Mouse (Mus musculus): ENCODE results near the gene Dgki. TPM values are rescaled to one million over a fixed set of nuclear protein-coding genes. Genes with fewer than 3 reads are reported as not detected.
"Not testable (repeated sequence)": the region's sequence is repeated elsewhere in the genome, so short reads cannot be mapped to it uniquely, and the experiment has no call there.

Dgki gene
- polyA plus RNA-seq, 1 experiment from 2014 or later: 1.2 TPM

DNA sequence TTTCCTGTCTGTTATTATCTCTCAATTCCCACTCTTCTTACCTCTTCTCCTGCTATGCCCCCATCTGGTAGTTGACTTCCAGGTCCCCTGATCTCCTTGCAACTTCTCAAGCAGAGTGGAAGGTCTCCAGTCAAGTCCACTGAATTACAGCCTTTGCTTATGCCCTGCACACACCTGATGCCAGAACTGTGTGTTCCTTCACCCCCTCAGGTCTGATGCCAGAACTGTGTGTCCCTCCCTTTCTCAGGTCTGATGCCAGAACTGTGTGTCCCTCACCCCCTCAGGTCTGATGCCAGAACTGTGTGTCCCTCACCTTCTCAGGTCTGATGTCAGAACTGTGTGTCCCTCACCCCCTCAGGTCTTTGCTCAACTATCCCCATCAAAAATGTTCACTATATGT is 161.2 kb downstream of the Dgki start:
- ATAC-seq (ENCODE audit: insufficient number of reproducible peaks, insufficient read depth, low FRiP score, low TSS enrichment): no peak
- Histone ChIP-seq H3K4me1 (peaks cover 10% of the 10 kb centered on the region), H3K4me3 (no peak overlapping the region), H3K36me3 (no peaks in the 10 kb centered on the region), H3K4me2 (replicated peaks) (no peak overlapping the region), H3K9me3 (no peaks in the 10 kb centered on the region), H3K27me3 (no peaks in the 10 kb centered on the region), H3K27ac (no peak overlapping the region), H3K9ac (no peak overlapping the region)

GRCm38 (mm10) chr6:37131257-37131656 is 168.7 kb downstream of the Dgki start:
- Histone ChIP-seq H3K9me3 (no peaks in the 10 kb centered on the region), H3K36me3 (no peaks in the 10 kb centered on the region), H3K4me1 (no peaks in the 10 kb centered on the region), H3K27ac (no peak overlapping the region), H3K27me3 (no peaks in the 10 kb centered on the region), H3K4me3 (no peak overlapping the region), H3K9ac (no peak overlapping the region), H3K4me2 (replicated peaks) (no peak overlapping the region)
- ATAC-seq (ENCODE audit: insufficient number of reproducible peaks, insufficient read depth, low FRiP score, low TSS enrichment): no peak
- WGBS: 88% methylated on average over 4 of the region's 4 CpGs

DNA sequence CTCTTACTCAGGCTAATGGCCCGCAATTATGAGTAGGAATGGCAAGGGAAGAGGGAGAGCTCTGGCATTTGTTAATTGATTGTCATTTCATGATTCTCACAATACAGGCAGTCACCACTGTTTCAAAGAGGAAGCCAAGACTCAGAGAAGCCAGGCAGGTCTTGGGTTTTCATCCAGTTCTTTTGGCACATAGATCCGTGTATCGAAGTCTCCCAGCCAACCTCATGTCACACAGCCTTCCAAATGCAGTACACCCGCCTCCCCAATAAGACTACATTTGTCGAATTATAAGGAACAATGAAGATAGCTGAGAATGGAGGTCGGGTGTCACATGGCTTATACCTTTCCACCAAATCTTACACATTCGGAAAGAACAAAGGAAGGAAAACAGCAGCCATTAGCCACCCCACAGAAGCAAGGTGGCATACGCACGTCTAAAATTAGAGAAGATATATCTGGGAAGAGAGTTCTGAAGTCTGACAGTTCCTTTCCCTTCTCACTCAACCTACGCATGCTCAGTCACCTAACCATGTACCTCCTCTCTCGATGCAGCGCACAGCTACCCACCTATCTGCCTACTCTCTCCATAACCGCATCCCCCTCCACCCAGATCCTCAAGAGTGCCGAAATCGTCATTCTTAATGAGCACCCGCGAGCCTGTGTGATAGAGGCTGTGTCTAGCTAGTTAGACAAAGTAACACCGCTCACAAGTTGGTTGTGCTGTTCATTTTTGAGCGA is 179.4 kb downstream of the Dgki start:
- no peak overlapping the region for H3K4me3 ChIP-seq
- H3K4me1 ChIP-seq: no peaks in the 10 kb centered on the region
- H3K36me3 ChIP-seq: no peaks in the 10 kb centered on the region
- WGBS: 91% methylated on average over 19 of the region's 19 CpGs
- no peaks in the 10 kb centered on the region for H3K27me3 ChIP-seq
- no peaks in the 10 kb centered on the region for H3K9me3 ChIP-seq
- ATAC-seq (ENCODE audit: insufficient number of reproducible peaks, insufficient read depth, low FRiP score, low TSS enrichment): no peak
- H3K4me2 ChIP-seq (replicated peaks): no peak overlapping the region
- H3K9ac ChIP-seq: no peak overlapping the region
- no peak overlapping the region for H3K27ac ChIP-seq

DNA sequence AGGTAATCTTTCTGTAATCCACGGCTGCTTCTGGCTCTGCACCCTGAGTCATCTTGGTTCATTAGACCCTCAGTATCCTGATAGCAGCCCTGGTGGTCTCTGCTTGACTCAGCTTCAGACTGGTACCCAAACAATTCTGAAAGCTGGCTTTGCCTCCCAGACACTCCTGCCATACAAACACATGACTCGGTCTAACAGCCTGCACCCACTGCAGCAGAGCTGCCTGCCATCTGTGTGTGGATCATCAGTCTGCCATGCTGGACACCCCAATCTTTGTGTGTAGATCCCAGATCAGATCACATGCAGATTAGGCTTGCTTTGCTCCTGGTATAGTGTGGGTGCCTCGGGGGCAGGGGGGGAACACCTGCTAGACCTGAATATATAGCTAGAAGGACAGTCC is 180.8 kb downstream of the Dgki start:
- whole genome bisulfite sequencing: 78% methylated on average over 3 of the region's 3 CpGs
- no peak for ATAC-seq (ENCODE audit: insufficient number of reproducible peaks, insufficient read depth, low FRiP score, low TSS enrichment)
- H3K9ac ChIP-seq: no peak overlapping the region
- no peaks in the 10 kb centered on the region for H3K27me3 ChIP-seq
- H3K4me1 ChIP-seq: no peaks in the 10 kb centered on the region
- no peak overlapping the region for H3K4me3 ChIP-seq
- H3K9me3 ChIP-seq: no peaks in the 10 kb centered on the region
- no peak overlapping the region for H3K27ac ChIP-seq
- no peaks in the 10 kb centered on the region for H3K36me3 ChIP-seq
- no peak overlapping the region for H3K4me2 ChIP-seq (replicated peaks)

DNA sequence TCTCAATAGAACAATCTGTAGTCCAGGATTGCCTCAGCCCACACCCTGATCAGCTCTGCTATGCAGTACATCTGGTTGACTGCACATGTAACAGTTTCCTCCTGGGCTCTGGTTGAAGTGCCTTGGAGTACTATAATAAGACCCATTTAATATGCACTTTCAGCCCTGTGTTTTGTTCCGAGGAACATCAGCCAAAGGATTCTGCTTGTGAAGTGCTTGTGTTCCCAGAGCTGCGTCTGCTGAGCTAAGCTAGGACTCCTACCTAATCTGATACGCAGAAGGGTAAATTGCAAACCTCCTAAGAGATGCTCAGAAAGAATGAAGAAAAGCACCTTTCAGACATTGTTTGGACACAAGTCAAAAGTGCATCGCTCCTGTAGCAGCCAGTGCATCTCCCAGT is 186.9 kb downstream of the Dgki start:
- Histone ChIP-seq H3K27ac (no peak overlapping the region), H3K27me3 (no peaks in the 10 kb centered on the region), H3K4me1 (no peaks in the 10 kb centered on the region), H3K4me2 (replicated peaks) (no peak overlapping the region), H3K9me3 (no peaks in the 10 kb centered on the region), H3K4me3 (no peak overlapping the region), H3K36me3 (no peaks in the 10 kb centered on the region), H3K9ac (no peak overlapping the region)
- 89% methylated on average over 4 of the region's 4 CpGs for WGBS
- ATAC-seq (ENCODE audit: insufficient number of reproducible peaks, insufficient read depth, low FRiP score, low TSS enrichment): no peak

DNA sequence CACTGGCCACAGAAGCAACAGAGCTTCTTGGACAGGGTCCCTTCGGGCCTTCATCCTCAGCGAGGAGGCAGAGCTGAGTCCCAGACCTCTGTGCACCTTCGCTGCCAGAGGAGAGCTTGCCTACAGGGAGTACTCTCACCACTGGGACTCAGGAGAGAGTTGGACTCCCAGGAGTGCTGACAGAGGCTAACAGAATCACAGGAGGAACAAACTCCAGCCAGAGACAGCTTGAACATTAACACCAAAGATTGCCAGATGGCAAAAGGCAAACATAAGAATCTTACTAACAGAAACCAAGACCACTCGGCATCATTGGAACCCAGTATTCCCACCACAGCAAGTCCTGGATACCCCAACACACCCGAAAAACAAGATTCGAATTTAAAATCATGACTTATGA is 193.7 kb downstream of the Dgki start:
- H3K4me2 ChIP-seq (replicated peaks); ATAC-seq (ENCODE audit: insufficient number of reproducible peaks, insufficient read depth, low FRiP score, low TSS enrichment); H3K9me3 ChIP-seq; H3K4me3 ChIP-seq; H3K27ac ChIP-seq; H3K4me1 ChIP-seq; H3K9ac ChIP-seq; H3K36me3 ChIP-seq; H3K27me3 ChIP-seq: not testable (repeated sequence)
- 88% methylated on average over 6 of the region's 6 CpGs for WGBS

- Histone ChIP-seq H3K4me2 (replicated peaks) (no peak overlapping the region), H3K36me3 (no peaks in the 10 kb centered on the region), H3K9ac (no peak overlapping the region), H3K27ac (no peak overlapping the region), H3K9me3 (no peaks in the 10 kb centered on the region), H3K27me3 (no peaks in the 10 kb centered on the region), H3K4me1 (no peaks in the 10 kb centered on the region), H3K4me3 (no peak overlapping the region)
- 72% methylated on average over 5 of the region's 5 CpGs for WGBS
- ATAC-seq (ENCODE audit: insufficient number of reproducible peaks, insufficient read depth, low FRiP score, low TSS enrichment): no peak
These were observed 199.6 kb downstream of the Dgki start for GRCm38 (mm10) chr6:37100413-37100812.

- no peak overlapping the region for H3K4me3 ChIP-seq
- H3K9me3 ChIP-seq: no peaks in the 10 kb centered on the region
- 46% methylated on average over 18 of the region's 18 CpGs for WGBS
- no peaks in the 10 kb centered on the region for H3K27me3 ChIP-seq
- H3K27ac ChIP-seq: peak overlapping the region; percentile 37; the same call in 1 of the 2 replicates
- no peaks in the 10 kb centered on the region for H3K36me3 ChIP-seq
- H3K9ac ChIP-seq: no peak overlapping the region
- 0 out of 2 replicates have a peak, but pooled peaks have one; percentile 72 for ATAC-seq (ENCODE audit: insufficient number of reproducible peaks, insufficient read depth, low FRiP score, low TSS enrichment)
- no peak overlapping the region for H3K4me2 ChIP-seq (replicated peaks)
- no peaks in the 10 kb centered on the region for H3K4me1 ChIP-seq
These were observed 202.4 kb downstream of the Dgki start for GRCm38 (mm10) chr6:37097356-37098155.

- Histone ChIP-seq H3K4me2 (replicated peaks) (no peak overlapping the region), H3K27ac (peak overlapping the region; percentile 37; the same call in 1 of the 2 replicates), H3K9ac (no peak overlapping the region), H3K9me3 (no peaks in the 10 kb centered on the region), H3K4me1 (no peaks in the 10 kb centered on the region), H3K36me3 (no peaks in the 10 kb centered on the region), H3K4me3 (no peak overlapping the region), H3K27me3 (no peaks in the 10 kb centered on the region)
- WGBS: 44% methylated on average over 12 of the region's 12 CpGs
- ATAC-seq (ENCODE audit: insufficient number of reproducible peaks, insufficient read depth, low FRiP score, low TSS enrichment): 0 out of 2 replicates have a peak, but pooled peaks have one; percentile 28
These were observed 203.1 kb downstream of the Dgki start for GRCm38 (mm10) chr6:37096840-37097305.

DNA sequence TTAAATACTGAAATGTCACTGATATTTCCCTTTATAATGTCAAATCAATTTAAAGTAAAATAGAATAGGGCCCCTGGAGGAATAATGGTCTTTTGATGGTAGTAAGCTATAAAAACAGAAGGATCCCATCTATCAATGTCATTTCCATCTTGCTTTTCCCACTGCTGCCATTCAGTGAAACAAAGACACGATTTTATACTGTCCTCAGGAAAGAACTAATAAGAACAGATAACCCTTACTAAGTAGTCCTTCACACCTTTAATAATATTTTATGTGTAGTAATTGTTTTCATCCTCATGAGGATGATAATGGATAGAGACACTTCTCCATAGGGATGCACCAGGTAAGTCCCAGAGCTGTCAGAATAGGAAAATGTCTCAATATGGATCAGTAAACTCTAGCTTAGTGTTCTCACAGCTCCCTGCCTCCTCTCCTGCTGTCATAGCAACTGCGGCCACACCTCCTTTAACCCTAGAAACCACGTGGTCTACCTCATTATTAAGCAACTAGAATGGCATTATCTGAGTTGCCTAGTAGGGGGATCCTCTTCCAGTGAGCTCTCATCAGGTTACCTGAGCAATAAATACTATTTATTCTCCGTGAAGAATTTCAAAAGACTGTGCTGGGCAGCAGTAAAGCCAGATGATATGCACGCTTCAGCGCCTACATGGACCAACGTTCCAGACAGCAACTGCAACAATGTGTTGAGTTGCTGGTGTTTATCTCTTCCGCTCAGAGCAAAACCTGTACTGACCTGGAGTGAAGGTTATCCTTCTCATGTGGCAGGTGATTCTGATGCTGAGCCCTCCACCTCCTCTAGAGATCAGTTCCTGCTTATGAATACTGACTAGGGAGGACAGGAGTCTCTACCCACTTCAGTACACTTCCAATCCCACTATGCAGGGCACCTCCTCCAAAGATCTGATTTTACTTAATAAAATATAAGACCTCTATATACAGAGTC is 210.6 kb downstream of the Dgki start:
- ATAC-seq (ENCODE audit: insufficient number of reproducible peaks, insufficient read depth, low FRiP score, low TSS enrichment): no peak
- WGBS: 52% methylated on average over 8 of the region's 8 CpGs
- no peak overlapping the region for H3K4me2 ChIP-seq (replicated peaks)
- H3K4me3 ChIP-seq: no peak overlapping the region
- H3K9ac ChIP-seq: no peak overlapping the region
- H3K9me3 ChIP-seq: no peaks in the 10 kb centered on the region
- no peaks in the 10 kb centered on the region for H3K36me3 ChIP-seq
- H3K27ac ChIP-seq: no peak overlapping the region
- peaks cover 5% of the 10 kb centered on the region; the same call in 1 of the 2 replicates for H3K4me1 ChIP-seq
- H3K27me3 ChIP-seq: no peaks in the 10 kb centered on the region

- Histone ChIP-seq H3K9me3 (no peaks in the 10 kb centered on the region), H3K9ac (no peak overlapping the region), H3K36me3 (no peaks in the 10 kb centered on the region), H3K4me2 (replicated peaks) (no peak overlapping the region), H3K4me3 (no peak overlapping the region), H3K27me3 (no peaks in the 10 kb centered on the region), H3K4me1 (no peaks in the 10 kb centered on the region), H3K27ac (no peak overlapping the region)
- 93% methylated on average over 3 of the region's 3 CpGs for WGBS
- no peak for ATAC-seq (ENCODE audit: insufficient number of reproducible peaks, insufficient read depth, low FRiP score, low TSS enrichment)
These were observed 217.0 kb downstream of the Dgki start for GRCm38 (mm10) chr6:37082990-37083389.
